Mouse (Mus musculus): ENCODE measurements at regions not wholly inside any gene's neighbourhood (a gene's known extent, or its start where the extent isn't known, plus 50 kb on each side); places are given as distances from the start of the nearest gene placed in this dataset.

- intact Hi-C loops (cut with DNase I) = no loop called here
- DNase-seq (ENCODE audit: low spot score in 2 of 2) = no peak
These were observed 138.3 kb upstream of the 1600014C23Rik start for GRCm38 (mm10) chr17:45871666-45872653.

GRCm38 (mm10) chr17:45871067-45871466 is 137.4 kb upstream of the 1600014C23Rik start:
- intact Hi-C loops (cut with DNase I) = no loop called here
- no peak for DNase-seq (ENCODE audit: low spot score in 2 of 2)

GRCm38 (mm10) chr17:45869014-45869968 is 135.6 kb upstream of the 1600014C23Rik start:
- intact Hi-C loops (cut with DNase I) = no loop called here
- DNase-seq (ENCODE audit: low spot score in 2 of 2) = no peak

- intact Hi-C loops (cut with DNase I) = no loop called here
- DNase-seq (ENCODE audit: low spot score in 2 of 2) = no peak
These were observed 134.9 kb upstream of the 1600014C23Rik start for GRCm38 (mm10) chr17:45868539-45868938.

- intact Hi-C loops (cut with DNase I) = no loop called here
These were observed 134.1 kb upstream of the 1600014C23Rik start for GRCm38 (mm10) chr17:45867727-45868126.

GRCm38 (mm10) chr17:45866876-45867652 is 133.4 kb upstream of the 1600014C23Rik start:
- DNase-seq (ENCODE audit: low spot score in 2 of 2) = no peak
- intact Hi-C loops (cut with DNase I) = no loop called here

More at GRCm38 (mm10) chr17:45867727-45868126, 134.1 kb upstream of the 1600014C23Rik start:
- DNase-seq (ENCODE audit: low spot score in 2 of 2) = no peak

DNA sequence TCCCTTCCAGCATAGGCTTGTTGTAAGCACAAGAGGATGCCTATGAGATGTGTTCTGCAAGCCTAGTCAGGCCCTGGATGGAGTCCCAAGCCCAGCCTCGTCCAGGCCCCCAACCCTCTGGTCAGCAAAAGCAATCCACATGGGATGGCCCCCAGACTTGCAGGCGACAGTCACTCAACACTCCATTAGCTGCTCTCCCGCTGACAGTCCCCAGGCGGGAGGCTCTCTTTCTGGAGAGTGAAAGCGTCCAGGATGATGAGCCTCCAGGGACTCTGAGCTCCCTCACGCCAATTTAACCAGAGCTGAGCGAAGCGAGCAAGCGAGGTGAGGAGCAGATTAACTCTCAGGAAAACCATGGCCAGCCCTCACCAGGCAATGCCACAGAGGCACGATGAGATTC is 132.7 kb upstream of the 1600014C23Rik start:
- no peak for DNase-seq (ENCODE audit: low spot score in 2 of 2)
- intact Hi-C loops (cut with DNase I) = no loop called here

- no peak for DNase-seq (ENCODE audit: low spot score in 2 of 2)
- intact Hi-C loops (cut with DNase I) = no loop called here
These were observed 132.3 kb upstream of the 1600014C23Rik start for GRCm38 (mm10) chr17:45865944-45866343.

- intact Hi-C loops (cut with DNase I) = no loop called here
- DNase-seq (ENCODE audit: low spot score in 2 of 2) = no peak
These were observed 130.0 kb upstream of the 1600014C23Rik start for GRCm38 (mm10) chr17:45863471-45864205.

DNA sequence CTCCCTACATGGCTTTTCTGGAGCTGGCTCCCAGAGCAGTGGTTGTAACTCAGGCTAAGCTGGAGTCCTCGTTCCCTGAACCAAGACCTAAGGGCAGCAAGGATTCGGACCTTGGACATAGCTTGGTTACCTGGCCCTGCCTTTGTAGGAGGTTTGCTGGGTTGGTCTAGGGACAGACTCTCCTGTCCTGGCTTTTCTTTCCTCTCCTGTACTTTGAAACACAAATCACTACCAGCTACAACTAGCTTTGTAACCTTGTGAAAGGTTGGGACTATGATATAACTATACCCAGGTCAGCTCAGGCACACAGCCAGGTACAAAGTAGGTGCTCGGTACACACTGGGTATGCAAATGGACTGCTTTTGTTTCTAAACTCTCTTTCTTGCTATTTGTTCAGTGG is 129.4 kb upstream of the 1600014C23Rik start:
- intact Hi-C loops (cut with DNase I) = no loop called here
- no peak for DNase-seq (ENCODE audit: low spot score in 2 of 2)

DNA sequence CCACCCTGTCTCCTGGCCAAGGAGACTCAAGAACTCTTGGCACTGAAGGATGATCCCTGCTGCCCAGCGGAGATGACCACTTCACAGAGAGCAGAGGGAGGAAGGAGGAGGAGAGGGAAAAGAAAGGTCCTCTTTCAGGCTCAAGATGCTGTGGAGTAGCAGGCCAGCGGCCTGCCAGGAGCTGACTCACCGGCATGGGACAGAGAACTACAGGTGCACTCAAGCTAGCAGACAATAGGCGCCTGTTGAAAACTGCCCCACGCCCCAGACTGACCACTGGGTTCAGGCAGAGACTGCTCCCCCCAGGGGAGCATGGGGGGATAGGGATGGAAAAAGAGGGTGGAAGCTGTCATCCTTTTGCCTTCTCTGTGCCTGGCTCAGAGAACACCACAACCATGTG is 125.8 kb upstream of the 1600014C23Rik start:
- intact Hi-C loops (cut with DNase I) = no loop called here
- no peak for DNase-seq (ENCODE audit: low spot score in 2 of 2)

DNA sequence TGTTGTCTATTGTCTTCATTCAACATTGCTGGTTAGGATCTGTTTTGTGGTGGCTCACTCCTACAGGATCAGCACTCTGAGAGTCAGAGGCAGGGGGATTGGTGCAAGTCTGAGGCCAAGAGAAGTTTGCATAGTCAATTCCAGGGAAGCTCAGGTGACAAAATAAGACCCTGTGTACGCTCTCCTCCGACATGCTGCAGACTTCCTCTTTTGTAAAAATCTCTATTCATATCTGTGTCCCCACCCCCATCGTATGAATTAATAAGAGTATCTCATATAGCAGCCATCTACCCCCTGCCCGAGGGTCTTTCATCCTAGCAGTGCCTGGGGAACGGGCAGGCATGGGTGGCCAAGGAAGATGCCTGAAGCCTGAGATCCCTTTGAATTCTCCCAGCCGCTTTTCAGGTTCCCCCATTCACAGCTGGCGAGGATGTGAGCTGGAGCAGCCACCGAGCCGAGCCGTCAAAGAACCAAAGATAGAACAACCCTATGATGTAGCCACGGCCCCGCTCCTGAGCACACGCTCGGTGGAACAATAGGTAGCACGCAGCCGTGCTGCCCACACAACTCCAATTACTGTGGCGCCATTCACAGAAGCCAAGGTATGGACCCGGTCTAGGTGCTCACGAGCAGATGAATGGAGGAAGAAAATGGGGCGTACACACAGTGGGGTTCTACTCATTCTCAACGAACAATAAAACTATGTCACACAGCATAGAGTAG is 120.4 kb upstream of the 1600014C23Rik start:
- DNase-seq (ENCODE audit: low spot score in 2 of 2) = no peak
- intact Hi-C loops (cut with DNase I) = no loop called here

DNA sequence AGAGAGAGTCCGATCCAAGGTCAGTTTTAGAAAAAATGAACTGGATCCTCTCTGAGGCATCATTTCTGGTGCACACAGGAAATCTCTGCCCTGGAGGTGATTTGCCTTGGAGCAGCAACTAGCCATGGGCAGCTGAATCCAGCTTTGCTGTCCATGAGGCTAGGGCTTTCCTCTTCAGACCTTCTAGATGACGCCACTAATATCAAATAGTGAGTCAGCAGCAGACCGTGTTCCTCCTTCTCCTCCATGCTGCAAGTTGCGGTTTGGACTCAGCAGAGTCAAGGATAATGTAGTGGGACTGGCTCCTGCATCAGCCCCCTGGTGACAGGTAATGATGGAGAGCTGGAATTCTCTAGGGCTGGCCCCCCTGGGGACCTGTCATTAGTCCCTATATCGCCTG is 118.8 kb upstream of the 1600014C23Rik start:
- no peak for DNase-seq (ENCODE audit: low spot score in 2 of 2)
- intact Hi-C loops (cut with DNase I) = no loop called here

GRCm38 (mm10) chr17:45851723-45852396 is 118.2 kb upstream of the 1600014C23Rik start:
- no peak for DNase-seq (ENCODE audit: low spot score in 2 of 2)
- intact Hi-C loops (cut with DNase I) = no loop called here

GRCm38 (mm10) chr17:45850976-45851375 is 117.3 kb upstream of the 1600014C23Rik start:
- intact Hi-C loops (cut with DNase I) = no loop called here
- no peak for DNase-seq (ENCODE audit: low spot score in 2 of 2)

- DNase-seq (ENCODE audit: low spot score in 2 of 2) = no peak
- intact Hi-C loops (cut with DNase I) = no loop called here
These were observed 116.5 kb upstream of the 1600014C23Rik start for GRCm38 (mm10) chr17:45850174-45850573.

DNA sequence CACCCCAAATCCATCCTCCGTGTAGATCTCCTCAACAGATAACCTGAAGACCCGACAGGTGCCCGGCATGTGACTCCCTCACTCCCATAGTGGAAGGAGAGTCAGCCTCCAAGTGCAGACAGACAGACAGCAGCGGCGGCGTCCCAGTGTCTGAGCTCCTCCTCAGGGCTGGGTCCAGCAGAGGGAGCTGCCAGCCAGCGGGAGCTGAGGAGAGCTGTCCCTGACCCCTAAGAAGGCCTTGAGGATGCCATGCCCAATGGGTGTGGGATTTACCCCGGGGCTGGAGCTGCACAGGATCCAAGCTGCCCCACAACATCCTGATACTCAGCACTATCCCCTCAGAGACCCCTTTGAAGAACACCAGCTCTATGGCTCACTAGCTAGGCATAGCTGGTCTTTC is 115.0 kb upstream of the 1600014C23Rik start:
- intact Hi-C loops (cut with DNase I) = no loop called here
- DNase-seq (ENCODE audit: low spot score in 2 of 2) = peak in 1 of 2 experiments; percentile 17
